Mouse (Mus musculus) thymus, postnatal 4 days (tissue): ENCODE measurements around the gene Foxn4.

ENCODE experiments used
- DNase-seq: peaks from one replicate; pipeline ENCODE4 v3.0.0; 2021

Foxn4 gene

DNA sequence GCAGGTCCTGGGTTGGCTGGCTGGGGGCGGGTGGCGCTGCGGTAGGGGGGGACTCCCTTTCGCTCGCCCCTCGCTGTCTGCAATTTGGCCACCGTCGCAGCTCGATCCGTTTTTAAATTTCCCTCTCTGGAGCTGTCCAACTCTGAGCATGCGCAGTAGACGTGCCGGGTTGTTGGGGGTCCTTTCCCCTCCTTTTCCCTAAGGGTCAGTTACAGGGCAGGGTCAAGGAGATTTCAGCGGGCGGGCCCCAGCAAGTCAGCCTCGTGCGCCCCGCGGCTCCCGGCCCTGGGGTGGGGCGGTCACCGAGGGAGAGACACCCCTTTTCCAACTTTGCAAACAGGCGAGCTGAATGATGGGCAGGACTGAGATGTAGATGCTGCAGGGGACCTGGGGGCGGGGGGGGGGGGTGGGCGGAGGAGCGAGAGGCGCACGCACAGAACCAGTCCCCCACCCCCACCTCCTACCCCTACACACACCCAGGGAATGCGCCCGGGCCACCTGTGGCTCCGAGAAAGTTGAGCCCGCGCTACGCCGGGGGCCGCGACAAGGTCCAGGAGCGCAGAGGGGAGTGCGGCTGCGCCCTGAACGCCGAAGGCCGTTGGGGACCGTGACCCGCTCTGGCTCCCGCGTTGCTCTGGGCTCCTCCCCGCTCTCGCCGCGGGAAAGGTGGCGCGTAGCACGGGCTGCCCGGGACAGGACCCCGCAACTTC lies at the start of gene Foxn4:
Gene Foxn4, minus strand, starts transcription at position 115 of the 710 bp plus-strand sequence.
- no peak for DNase-seq

- peak; percentile 61 for DNase-seq
Measured at GRCm38 (mm10) chr5:114323105-114323790, 49.6 kb upstream of the Foxn4 start.

DNA sequence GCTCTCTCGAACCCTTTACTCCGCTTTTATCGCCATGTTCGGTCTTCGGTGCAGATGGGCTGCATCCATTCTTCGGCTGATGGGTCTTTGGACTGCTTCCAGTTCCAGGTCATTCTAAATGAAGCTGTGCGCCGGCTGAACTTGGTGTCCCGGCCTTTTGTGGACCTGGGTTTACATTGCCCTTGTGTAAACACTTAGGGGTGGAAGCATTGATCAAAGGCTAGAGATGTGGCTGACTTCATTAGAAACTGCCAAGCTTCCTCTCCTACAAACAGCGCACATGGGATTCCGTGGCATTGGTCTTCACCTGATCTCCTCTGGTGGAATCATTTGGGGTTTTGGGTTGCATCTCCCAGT lies 36.1 kb upstream of the Foxn4 start:
- no peak for DNase-seq

DNA sequence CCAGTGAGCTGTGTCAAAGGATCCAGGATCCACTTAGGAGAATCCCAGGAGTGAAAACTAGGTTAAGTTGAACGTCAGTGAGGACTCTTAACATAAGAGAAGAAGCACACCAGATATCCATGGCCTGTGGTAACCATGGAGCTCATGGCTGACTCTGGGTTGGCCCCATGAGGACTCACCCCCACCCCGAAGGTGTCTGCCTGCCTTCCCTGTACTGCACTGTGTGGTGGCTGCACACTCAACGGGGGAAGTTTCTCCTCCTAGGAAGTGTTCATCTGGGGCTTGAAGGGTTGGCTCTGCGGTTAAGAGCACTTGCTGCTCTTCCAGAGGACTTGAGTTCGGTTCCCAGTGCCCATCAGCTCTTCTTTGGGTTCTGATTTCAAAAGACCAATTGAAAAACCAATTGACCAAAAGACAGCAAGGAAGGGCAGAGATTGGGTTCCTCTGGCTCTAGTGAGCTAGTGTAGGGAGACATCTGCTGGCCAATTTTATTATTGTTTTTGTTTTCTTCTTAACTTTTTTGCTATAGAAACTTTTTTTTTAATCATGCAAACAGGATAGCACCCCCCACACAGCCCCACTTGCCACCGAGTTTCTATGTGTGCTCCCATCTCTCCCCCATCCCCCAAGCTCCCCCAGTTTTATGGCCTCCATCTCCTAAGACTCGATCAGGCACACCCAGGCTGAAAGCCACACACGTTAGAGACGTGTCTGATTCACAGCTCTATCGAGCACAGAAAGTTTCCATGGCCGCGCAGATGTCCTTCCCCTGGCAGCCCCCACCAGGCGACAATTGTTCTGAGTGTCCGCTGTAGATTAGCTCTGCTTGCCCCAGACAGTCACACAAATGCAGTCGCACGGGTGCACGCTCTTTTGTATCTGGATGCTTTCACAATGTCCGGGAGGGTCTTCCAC lies 35.4 kb upstream of the Foxn4 start:
- DNase-seq, result peak; percentile 22

DNA sequence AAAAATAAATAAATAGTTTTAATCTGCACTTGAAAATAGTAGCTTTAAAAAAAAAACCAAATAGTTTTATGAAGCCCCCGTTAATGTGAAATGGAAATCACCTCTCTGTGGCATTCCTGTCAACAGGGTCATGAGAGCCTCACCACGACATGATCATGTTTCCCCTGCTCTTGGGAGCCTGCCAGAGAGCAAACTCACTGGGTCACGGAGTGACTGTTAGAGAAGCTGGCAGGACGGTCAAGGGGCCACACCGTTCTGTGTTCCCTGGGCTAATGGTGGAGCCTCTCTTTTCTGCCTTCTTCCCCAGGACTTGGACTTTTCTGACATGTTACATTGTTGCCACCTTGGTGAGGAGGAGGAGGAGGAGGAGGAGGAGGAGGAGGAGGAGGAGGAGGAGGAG lies 32.9 kb upstream of the Foxn4 start:
- DNase-seq, result no peak

GRCm38 (mm10) chr5:114303166-114303565 lies 29.6 kb upstream of the Foxn4 start:
- DNase-seq, result no peak

- no peak for DNase-seq
Measured at GRCm38 (mm10) chr5:114299883-114300610, 26.4 kb upstream of the Foxn4 start.

- DNase-seq, result no peak
Measured at GRCm38 (mm10) chr5:114299156-114299855, 25.7 kb upstream of the Foxn4 start.

GRCm38 (mm10) chr5:114298212-114298894 lies 24.7 kb upstream of the Foxn4 start:
- no peak for DNase-seq

DNA sequence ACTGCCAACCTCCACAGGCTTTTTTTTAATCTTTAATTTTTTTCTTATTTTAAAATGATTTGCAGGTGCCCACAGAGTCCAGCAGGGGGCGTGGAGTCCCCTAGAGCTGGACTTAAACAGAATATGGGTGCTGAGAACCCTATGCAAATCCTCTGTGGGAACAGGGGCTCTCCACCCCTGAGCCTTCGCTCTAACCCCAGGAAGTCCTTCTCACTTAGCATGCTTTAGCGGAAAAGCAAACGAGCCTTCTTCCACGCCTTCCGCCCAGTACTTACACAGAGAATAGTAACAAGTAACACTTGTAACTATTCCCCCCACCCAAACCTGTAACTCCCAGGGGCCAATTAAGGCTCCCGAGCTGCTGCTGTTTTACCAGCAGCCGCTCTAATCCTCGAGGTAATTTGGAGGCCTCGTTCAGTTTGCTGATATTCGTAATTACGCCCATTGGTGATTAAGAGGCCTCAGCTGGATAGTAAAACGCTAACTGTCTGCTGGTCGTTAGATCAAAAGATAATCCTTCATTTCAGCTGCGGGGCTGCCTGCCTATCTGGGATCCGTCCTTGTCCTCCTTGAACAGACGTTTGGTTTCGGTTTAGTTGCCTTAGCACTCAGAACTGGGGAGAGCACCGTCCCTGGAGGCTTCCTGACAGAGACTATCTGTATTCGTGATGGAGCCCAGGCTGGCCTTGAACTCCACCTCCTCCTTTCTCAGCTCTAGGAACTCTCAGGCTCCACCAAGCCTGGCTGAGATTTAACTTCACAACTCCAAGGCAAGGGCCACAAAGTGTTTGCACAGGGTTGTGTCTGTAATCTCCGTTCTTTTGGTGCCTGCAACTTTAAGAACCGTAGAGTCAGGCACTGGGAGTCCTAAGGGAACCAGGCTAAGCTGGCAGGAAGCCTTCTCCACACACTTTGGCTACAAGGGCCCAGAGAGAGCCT lies 23.4 kb upstream of the Foxn4 start:
- DNase-seq, result peak; percentile 22

DNA sequence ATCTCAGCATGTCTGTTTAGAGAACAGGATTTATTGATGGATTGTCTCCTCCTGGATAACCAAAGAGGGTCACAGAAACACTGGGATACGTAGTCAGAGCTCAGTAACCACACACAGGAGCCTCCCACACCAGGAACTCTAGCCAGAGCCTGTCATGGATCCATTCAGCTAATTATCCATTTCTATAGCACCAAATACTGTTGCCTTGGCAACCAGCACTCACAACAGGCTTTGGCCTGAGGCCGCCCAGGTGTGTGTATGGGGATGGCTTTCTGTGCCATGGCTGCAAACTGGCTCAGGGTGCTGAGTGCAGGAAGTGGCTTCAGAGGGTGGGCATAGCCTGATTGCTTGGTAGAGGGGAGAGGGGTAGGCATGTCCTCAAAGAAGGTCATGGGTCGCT lies 16.4 kb upstream of the Foxn4 start:
- DNase-seq, result no peak

DNA sequence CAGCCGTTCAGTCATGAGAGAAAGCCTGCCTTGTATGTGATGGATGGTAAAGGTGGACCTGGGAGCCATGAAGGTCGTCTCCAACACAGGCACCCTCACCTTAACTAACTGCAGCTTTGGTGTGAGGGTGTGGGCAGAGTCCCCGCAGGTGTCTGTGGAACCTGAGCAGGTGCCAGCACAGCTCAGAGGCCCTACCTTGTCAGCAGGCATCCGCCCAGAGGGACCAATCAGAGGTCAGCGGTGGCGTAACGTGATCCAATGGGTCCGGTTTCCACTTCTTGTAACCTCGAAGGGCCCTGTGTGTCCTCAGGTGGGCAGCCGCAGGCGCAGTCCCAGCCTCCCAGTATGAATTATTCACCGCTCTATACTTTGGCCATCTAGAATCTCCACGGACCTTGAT lies 15.3 kb upstream of the Foxn4 start, which contains the start of gene Myo1h:
Gene Myo1h, plus strand, starts transcription at position 293 of the 400 bp plus-strand sequence.
- DNase-seq, result no peak

GRCm38 (mm10) chr5:114288396-114288795 lies 14.8 kb upstream of the Foxn4 start:
- DNase-seq, result no peak

GRCm38 (mm10) chr5:114286872-114287571 lies 13.4 kb upstream of the Foxn4 start:
- no peak for DNase-seq

DNA sequence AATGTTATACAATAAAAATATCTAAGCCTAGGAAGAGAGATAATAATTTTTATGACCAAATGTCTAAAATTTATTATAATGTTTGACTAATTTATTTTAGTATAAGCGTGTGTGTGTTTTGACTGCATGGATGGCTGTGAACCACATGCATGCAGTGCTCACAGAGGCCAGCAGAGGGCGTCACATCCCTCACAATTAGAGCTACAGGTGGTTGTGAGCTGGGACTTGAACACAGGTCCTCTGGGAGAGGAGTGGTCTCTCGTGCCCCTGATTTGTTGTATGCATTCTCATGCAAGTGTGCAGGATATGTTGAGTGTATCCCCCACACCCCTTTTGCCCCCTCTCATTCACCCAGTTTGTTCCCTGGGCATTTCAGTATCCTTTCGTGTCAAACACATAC lies 12.5 kb upstream of the Foxn4 start:
- DNase-seq, result no peak

GRCm38 (mm10) chr5:114285398-114285700 lies 11.7 kb upstream of the Foxn4 start:
- no peak for DNase-seq

GRCm38 (mm10) chr5:114284604-114285397 lies 11.2 kb upstream of the Foxn4 start:
- no peak for DNase-seq

DNA sequence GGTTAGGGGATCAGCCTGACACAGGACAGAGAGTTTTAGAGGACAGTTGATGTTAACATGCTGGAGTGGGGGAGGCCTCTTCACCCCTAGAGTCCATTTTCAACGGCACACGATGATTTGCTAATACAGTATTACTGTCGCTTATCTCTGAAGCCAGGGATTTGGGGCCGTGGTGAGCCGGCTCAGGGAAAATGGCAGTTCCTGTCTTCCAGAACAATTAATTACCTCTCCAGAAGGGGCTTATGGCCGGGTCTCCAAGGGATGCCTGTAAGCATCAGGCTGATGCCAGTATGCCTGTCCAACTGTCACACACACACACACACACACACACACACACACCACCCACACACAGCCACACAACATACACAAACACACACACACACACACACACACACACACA lies 8.7 kb upstream of the Foxn4 start:
- no peak for DNase-seq
